Mouse (Mus musculus) central nervous system, embryonic 14 days (tissue): ENCODE results near the gene Fbxl4. TPM values are rescaled to one million over a fixed set of nuclear protein-coding genes. Genes with fewer than 3 reads are reported as not detected.

Experiments used
- polyA plus RNA-seq: library from polyadenylated mRNA; depleted of rRNA; stranded (reverse); fragments of >200 nt; gene quantifications from 2 replicates; pipeline ENCODE4 v1.2.3, GENCODE M21; 2012; rRNA removed

The Fbxl4 gene
- polyA plus RNA-seq, result 14.5 and 15.8 TPM in 2 replicates

GRCm38 (mm10) chr4:22357266-22357930 lies at the start of gene Fbxl4:
Gene Fbxl4, plus strand, starts transcription at chr4:22357543.

Other genes with a start within 250 kb of the Fbxl4 start
- gene Pou3f2, start 130.8 kb downstream of the Fbxl4 start, polyA plus RNA-seq, result 30.8 and 36.7 TPM in 2 replicates